Mouse (Mus musculus) forebrain, embryonic 16.5 days (tissue): ENCODE data around the gene Arhgap19. TPM values are rescaled to one million over a fixed set of nuclear protein-coding genes. Genes with fewer than 3 reads are reported as not detected.

Source experiments
- ATAC-seq: fragments of 200-750 bp; cut with Nextera tagmentation; 2 replicates; pipeline ENCODE4 v1.8.0; 2017; ENCODE audit warnings: mild to moderate bottlenecking, moderate library complexity
- H3K27ac ChIP-seq: fragments of 300-500 bp; sonication (generic); 2 replicates; pipeline ENCODE4 v1.5.1; 2014; ENCODE audit warnings: low read length, control low read depth
- H3K27me3 ChIP-seq: fragments of 300-500 bp; sonication (generic); replicated peaks from 2 replicates; pipeline ENCODE4 v1.6.1; 2014; ENCODE audit warnings: low read length; ENCODE audit not compliant: control insufficient read depth, insufficient read depth
- H3K36me3 ChIP-seq: fragments of 300-500 bp; sonication (generic); 2 replicates; pipeline ENCODE4 v1.6.1; 2014; ENCODE audit not compliant: control insufficient read depth, insufficient read depth
- H3K4me1 ChIP-seq: fragments of 300-500 bp; sonication (generic); replicated peaks from 2 replicates; pipeline ENCODE4 v1.6.1; 2014; ENCODE audit warnings: low read length; ENCODE audit not compliant: control insufficient read depth, insufficient read depth
- H3K4me2 ChIP-seq: fragments of 300-500 bp; sonication (generic); 2 replicates; pipeline ENCODE4 v1.6.1; 2014; ENCODE audit warnings: mild to moderate bottlenecking, low read length, control low read depth
- H3K4me3 ChIP-seq: fragments of 300-500 bp; sonication (generic); replicated peaks from 2 replicates; pipeline ENCODE4 v1.5.1; 2014; ENCODE audit warnings: mild to moderate bottlenecking, low read length, control low read depth
- H3K9ac ChIP-seq: fragments of 300-500 bp; sonication (generic); replicated peaks from 2 replicates; pipeline ENCODE4 v1.6.1; 2014; ENCODE audit warnings: low read depth, low read length, control low read depth
- H3K9me3 ChIP-seq: fragments of 300-500 bp; sonication (generic); 2 replicates; pipeline ENCODE4 v1.6.1; 2016; ENCODE audit warnings: low read length; ENCODE audit not compliant: control insufficient read depth
- WGBS: fragments of 180-500 bp; shearing (Covaris S2); extraction: QIAGEN DNeasy Blood & Tissue Kit; methylation state at CpG from one replicate; pipeline ENCODE4 v1.1.7; 2014; 5-methylcytosine and 5-hydroxymethylcytosine counted together
- polyA plus RNA-seq: library from polyadenylated mRNA; unstranded; fragments of >200 nt; fragmentation: Nextera tagmentation; extraction: Ambion mirVana; gene quantifications from 2 replicates; pipeline ENCODE4 v1.2.1, GENCODE M21; 2015

The Arhgap19 gene
- polyA plus RNA-seq, 1 experiment from 2014 or later, result 8.5 TPM

GRCm38 (mm10) chr19:41763870-41764660 is 37.8 kb downstream of the Arhgap19 start:
- ATAC-seq, result peak; percentile 84
- Histone ChIP-seq H3K4me3 (no peak overlapping the region), H3K9me3 (no peaks in the 10 kb centered on the region), H3K27me3 (no peaks in the 10 kb centered on the region), H3K36me3 (no peaks in the 10 kb centered on the region), H3K27ac (no peak overlapping the region), H3K4me2 (no peak overlapping the region), H3K9ac (no peak overlapping the region), H3K4me1 (0 out of 2 replicates have a peak, but pooled peaks cover under 1% of the 10 kb centered on the region)
- WGBS, result 32% methylated on average over 12 of the region's 12 CpGs

DNA sequence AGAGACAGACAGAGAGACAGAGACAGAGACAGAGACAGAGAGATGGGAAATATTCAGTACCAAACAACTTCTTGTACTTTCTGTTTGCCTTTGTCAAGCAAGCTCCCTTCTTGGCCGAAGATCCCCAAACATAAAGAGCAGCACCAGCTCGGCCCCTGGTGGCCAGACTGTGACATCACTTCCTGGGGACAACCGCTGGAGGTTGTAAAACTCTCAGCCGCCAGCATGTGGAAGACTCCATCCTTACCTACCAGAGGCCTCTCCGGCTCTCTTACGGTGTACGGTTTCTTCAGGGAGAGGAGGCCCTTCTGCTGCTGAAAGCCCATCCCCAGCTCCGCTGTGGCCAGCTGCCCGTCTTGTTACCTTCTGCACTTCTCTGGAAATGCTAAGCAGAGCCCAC is 40.3 kb downstream of the Arhgap19 start:
- Histone ChIP-seq H3K36me3 (no peaks in the 10 kb centered on the region), H3K27me3 (no peaks in the 10 kb centered on the region), H3K4me1 (0 out of 2 replicates have a peak, but pooled peaks cover 2% of the 10 kb centered on the region), H3K27ac (no peak overlapping the region), H3K4me3 (no peak overlapping the region), H3K9ac (no peak overlapping the region), H3K4me2 (no peak overlapping the region), H3K9me3 (no peaks in the 10 kb centered on the region)
- ATAC-seq, result no peak
- 44% methylated on average over 9 of the region's 9 CpGs for WGBS

GRCm38 (mm10) chr19:41759765-41760164 is 42.1 kb downstream of the Arhgap19 start:
- Histone ChIP-seq H3K4me2 (no peak overlapping the region), H3K4me1 (peaks cover 2% of the 10 kb centered on the region; the same call in 1 of the 2 replicates), H3K9ac (no peak overlapping the region), H3K36me3 (no peaks in the 10 kb centered on the region), H3K4me3 (no peak overlapping the region), H3K27ac (no peak overlapping the region), H3K27me3 (peaks cover 6% of the 10 kb centered on the region; the same call in 1 of the 2 replicates), H3K9me3 (no peaks in the 10 kb centered on the region)
- ATAC-seq, result peak; percentile 32; the same call in 1 of the 2 replicates
- 81% methylated on average over 6 of the region's 6 CpGs for WGBS

GRCm38 (mm10) chr19:41759270-41759669 is 42.6 kb downstream of the Arhgap19 start:
- Histone ChIP-seq H3K4me1 (peaks cover 2% of the 10 kb centered on the region; the same call in 1 of the 2 replicates), H3K27me3 (peaks cover 6% of the 10 kb centered on the region; the same call in 1 of the 2 replicates), H3K9ac (no peak overlapping the region), H3K4me3 (no peak overlapping the region), H3K9me3 (no peaks in the 10 kb centered on the region), H3K27ac (no peak overlapping the region), H3K4me2 (no peak overlapping the region), H3K36me3 (no peaks in the 10 kb centered on the region)
- no peak for ATAC-seq
- 84% methylated on average over 5 of the region's 5 CpGs for WGBS

- Histone ChIP-seq H3K36me3 (no peaks in the 10 kb centered on the region), H3K27ac (no peak overlapping the region), H3K4me3 (no peak overlapping the region), H3K4me1 (peaks cover 17% of the 10 kb centered on the region), H3K9ac (no peak overlapping the region), H3K4me2 (no peak overlapping the region), H3K27me3 (peaks cover 12% of the 10 kb centered on the region), H3K9me3 (no peaks in the 10 kb centered on the region)
- 0 out of 2 replicates have a peak, but pooled peaks have one; percentile 36 for ATAC-seq
- 12% methylated on average over 15 of the region's 15 CpGs for WGBS
Observed at GRCm38 (mm10) chr19:41754760-41755159, 47.1 kb downstream of the Arhgap19 start.

DNA sequence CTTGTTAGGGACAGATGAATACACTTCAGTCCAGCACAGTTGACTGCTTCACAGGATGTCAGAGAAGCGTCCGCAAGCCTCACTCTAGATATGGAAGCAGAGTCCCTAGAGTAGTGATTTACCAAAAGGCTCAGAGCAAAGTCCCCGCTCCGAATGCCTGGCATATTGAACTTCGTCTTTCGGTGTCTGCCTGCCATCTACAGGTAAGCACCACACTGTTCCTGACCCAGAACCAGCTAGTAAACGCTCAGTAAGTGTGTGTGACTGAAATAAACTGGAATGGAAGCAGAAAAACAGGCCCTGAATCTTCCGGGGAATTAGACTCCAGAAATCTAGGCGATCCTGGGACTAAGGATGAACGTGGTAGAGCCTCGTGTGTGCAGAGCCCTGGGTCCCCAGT is 49.9 kb downstream of the Arhgap19 start:
- no peak for ATAC-seq
- no peak overlapping the region for H3K9ac ChIP-seq
- H3K4me3 ChIP-seq, result no peak overlapping the region
- no peak overlapping the region for H3K27ac ChIP-seq
- WGBS, result 68% methylated on average over 11 of the region's 11 CpGs
- H3K4me1 ChIP-seq, result peaks cover 18% of the 10 kb centered on the region
- H3K27me3 ChIP-seq, result peaks cover 12% of the 10 kb centered on the region
- H3K9me3 ChIP-seq, result no peaks in the 10 kb centered on the region
- H3K36me3 ChIP-seq, result no peaks in the 10 kb centered on the region
- no peak overlapping the region for H3K4me2 ChIP-seq

GRCm38 (mm10) chr19:41747436-41747835 is 54.4 kb downstream of the Arhgap19 start:
- no peaks in the 10 kb centered on the region; the same call in 1 of the 2 replicates for H3K27me3 ChIP-seq
- ATAC-seq, result no peak
- 88% methylated on average over 14 of the region's 14 CpGs for WGBS
- H3K4me2 ChIP-seq, result no peak overlapping the region
- H3K36me3 ChIP-seq, result no peaks in the 10 kb centered on the region
- no peak overlapping the region for H3K9ac ChIP-seq
- no peaks in the 10 kb centered on the region for H3K9me3 ChIP-seq
- H3K4me1 ChIP-seq, result peaks cover 58% of the 10 kb centered on the region
- no peak overlapping the region for H3K4me3 ChIP-seq
- no peak overlapping the region for H3K27ac ChIP-seq

GRCm38 (mm10) chr19:41745941-41746557 is 55.8 kb downstream of the Arhgap19 start:
- H3K9ac ChIP-seq, result 0 out of 2 replicates have a peak overlapping the region, but pooled peaks have one; percentile 18
- no peak overlapping the region for H3K4me3 ChIP-seq
- no peaks in the 10 kb centered on the region for H3K27me3 ChIP-seq
- peak overlapping the region; percentile 71 for H3K27ac ChIP-seq
- H3K4me2 ChIP-seq, result peak overlapping the region; percentile 5; the same call in 1 of the 2 replicates
- no peaks in the 10 kb centered on the region for H3K9me3 ChIP-seq
- WGBS, result 9% methylated on average over 15 of the region's 15 CpGs
- H3K4me1 ChIP-seq, result peaks cover 62% of the 10 kb centered on the region
- peak; percentile 92 for ATAC-seq
- no peaks in the 10 kb centered on the region for H3K36me3 ChIP-seq

DNA sequence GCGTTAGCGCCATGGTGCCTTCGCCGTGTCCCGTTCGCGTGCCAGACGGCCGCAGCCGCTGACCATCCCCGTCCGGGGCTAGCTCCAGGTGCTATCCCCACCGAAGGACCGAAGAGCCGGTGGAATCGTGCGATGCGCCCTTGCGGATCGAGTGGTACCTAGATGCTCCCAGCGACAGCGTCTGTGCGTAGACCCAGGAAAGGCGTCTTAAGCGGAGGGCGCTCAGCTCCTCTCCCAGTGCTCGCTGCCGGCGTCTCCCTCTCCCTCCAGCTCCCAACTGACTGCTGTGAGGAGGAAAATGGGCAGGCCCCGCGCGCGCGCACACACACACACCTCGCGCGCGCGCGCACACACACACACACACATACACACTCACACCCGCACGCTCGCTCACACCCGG is 58.5 kb downstream of the Arhgap19 start, which contains the start of gene Slit1:
Gene Slit1, minus strand, starts transcription at position 270 of the 400 bp plus-strand sequence.
- H3K9ac ChIP-seq, result peak within 1 kb of the TSS; percentile 67
- peak within 1 kb of the TSS; percentile 51 for H3K4me3 ChIP-seq
- under 1% methylated on average over 44 of the region's 44 CpGs for WGBS
- H3K27me3 ChIP-seq, result peaks cover 8% of the 10 kb centered on the region
- peak within 1 kb of the TSS; percentile 47 for H3K27ac ChIP-seq
- H3K4me2 ChIP-seq, result peak within 1 kb of the TSS; percentile 66
- ATAC-seq, result peak; percentile 26; the same call in 1 of the 2 replicates
- H3K36me3 ChIP-seq, result no peaks in the 10 kb centered on the region
- peaks cover 81% of the 10 kb centered on the region for H3K4me1 ChIP-seq
- H3K9me3 ChIP-seq, result no peaks in the 10 kb centered on the region
